16 mouse cellular contexts compared by ENCODE assay signal in genomic region chr19:52962745-52963144, GRCm38 (mm10).
"Had no signal": no experiment of that assay in that cellular context is flagged by ENCODE, and none has a peak within 500 bp of the region (broad histone marks: within the 10 kb centered on the region; RNA-seq: fewer than 3 reads in every experiment).

No protein-coding gene starts in this region.

- H3K27ac ChIP-seq: neural tube, embryonic 13.5 days; neural tube, embryonic 15.5 days; stomach, embryonic 15.5 days; stomach, postnatal 0 days had no signal

- H3K4me1 ChIP-seq: neural tube, embryonic 13.5 days; neural tube, embryonic 15.5 days; stomach, embryonic 15.5 days had no signal

- H3K27me3 ChIP-seq: neural tube, embryonic 13.5 days; neural tube, embryonic 15.5 days; stomach, embryonic 15.5 days had no signal

- H3K9me3 ChIP-seq: neural tube, embryonic 13.5 days; neural tube, embryonic 15.5 days; stomach, embryonic 15.5 days had no signal

- H3K4me3 ChIP-seq: neural tube, embryonic 13.5 days; neural tube, embryonic 15.5 days; stomach, embryonic 15.5 days had no signal

- DNase-seq: retina, postnatal 1 day; right cerebral cortex, adult 18-20 months; right cerebral cortex, postnatal 14 days; right cerebral cortex, postnatal 25 days; right cerebral cortex, postnatal 4 days; spleen, adult 18-20 months; thymus, adult 18-20 months; thymus, adult 2 months; thymus, postnatal 14 days; thymus, postnatal 25 days; thymus, postnatal 36 days; thymus, postnatal 4 days had no signal

- H3K36me3 ChIP-seq: neural tube, embryonic 13.5 days; neural tube, embryonic 15.5 days; stomach, embryonic 15.5 days had no signal

- H3K9ac ChIP-seq: neural tube, embryonic 13.5 days; neural tube, embryonic 15.5 days; stomach, embryonic 15.5 days had no signal
